Mouse (Mus musculus) cerebellum, adult 18-20 months (tissue): ENCODE data around the gene 4930433I11Rik.
"Not testable (repeated sequence)": the region's sequence is repeated elsewhere in the genome, so short reads cannot be mapped to it uniquely, and the experiment has no call there.

ENCODE experiments used
- DNase-seq, 2 experiments: peaks; one replicate each; pipeline ENCODE4 v3.0.0; 2021

The 4930433I11Rik gene

DNA sequence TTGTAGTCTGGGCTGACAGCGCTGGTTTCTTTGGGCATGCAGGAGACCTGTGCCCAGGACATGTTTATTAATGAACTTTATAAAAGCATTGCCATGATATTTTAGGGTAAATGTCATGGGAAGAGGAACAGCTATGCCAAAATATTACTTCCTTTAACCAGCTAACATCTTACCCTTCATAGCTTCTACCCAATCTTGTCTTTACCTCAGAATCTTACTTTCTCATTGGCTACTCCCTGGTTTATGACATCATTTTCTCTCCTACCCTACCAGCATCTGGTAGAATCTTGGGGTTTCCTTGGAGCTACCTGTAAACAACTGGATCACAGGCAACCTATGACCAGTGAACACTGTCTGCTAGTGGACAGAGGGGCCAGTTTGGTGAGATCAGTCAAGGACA is at the start of gene 4930433I11Rik:
4930433I11Rik (plus strand) TSS at position 301 of the 400 bp plus-strand sequence.
- DNase-seq, result no peak

DNA sequence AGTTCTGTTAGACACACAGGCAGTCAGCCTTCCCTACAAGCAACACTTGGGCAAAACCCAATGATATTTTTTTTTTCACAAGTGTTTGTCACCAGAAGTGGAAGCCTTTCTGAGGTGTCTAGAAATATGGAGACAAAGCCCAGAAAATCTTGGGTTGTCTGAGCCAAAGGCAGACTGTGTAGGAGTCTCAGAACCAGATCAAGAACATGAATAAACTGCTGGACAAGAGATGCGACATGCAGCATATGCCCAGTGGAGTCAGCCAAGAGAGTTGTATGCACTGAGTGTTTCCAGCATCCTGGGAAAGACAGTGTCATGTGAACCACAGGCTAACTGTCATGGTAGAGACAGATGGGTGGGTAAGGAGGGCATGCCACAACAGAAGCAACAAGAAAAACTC is 48.0 kb upstream of the 4930433I11Rik start:
- DNase-seq, result no peak

DNA sequence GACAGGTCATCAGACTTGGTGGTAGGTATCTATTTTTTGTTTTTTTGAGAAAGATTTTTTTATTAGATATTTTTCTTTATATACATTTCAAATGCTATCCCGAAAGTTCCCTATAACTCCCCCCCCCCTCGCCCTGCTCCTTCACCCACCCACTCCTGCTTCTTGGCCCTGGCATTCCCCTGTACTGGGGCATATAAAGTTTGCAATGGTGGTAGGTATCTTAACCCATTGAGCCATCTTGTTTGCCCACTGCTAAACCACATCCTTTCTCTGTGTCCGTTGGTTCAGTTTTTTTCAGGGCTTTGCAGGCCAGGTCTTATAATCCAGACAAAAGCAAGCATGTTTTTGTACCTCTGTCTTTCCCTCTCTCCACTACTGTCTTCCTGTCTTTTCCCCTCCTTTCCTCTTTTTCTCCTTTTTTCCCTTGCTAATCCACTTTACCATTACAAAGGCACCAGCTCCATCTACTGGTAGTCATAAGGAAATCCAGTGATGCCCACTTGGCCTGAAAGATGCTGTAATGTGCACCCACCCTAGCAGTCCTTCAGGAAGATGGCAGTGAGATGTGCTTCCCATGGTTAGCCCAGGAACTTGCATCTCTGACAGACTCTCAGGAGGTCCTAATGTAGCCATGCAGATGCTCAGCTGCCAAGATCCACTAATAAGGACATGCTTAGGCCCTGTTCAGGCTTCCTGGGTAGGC is 45.0 kb upstream of the 4930433I11Rik start:
- no peak for DNase-seq

DNA sequence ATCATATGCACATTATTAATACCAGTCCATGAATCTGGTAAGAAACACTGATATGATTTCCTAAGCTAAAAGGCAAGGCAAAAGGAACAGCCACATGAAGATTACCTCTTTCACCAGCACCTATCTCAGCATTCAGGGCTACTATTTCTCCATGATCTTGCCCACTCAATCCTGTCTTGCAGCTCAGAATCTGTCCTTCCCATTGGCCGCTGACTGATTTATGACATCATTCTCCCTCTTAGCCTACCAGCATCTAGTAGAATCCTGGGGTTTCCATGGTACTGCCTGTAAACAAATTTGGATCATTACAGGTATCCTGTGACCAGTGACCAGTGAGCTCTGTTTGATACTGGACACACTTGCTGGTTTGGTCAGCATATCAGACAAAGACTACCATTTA is 45.1 kb downstream of the 4930433I11Rik start, which contains the start of gene Gm4884:
Gm4884 (plus strand) TSS at position 301 of the 400 bp plus-strand sequence.
- DNase-seq, result not testable (repeated sequence)

DNA sequence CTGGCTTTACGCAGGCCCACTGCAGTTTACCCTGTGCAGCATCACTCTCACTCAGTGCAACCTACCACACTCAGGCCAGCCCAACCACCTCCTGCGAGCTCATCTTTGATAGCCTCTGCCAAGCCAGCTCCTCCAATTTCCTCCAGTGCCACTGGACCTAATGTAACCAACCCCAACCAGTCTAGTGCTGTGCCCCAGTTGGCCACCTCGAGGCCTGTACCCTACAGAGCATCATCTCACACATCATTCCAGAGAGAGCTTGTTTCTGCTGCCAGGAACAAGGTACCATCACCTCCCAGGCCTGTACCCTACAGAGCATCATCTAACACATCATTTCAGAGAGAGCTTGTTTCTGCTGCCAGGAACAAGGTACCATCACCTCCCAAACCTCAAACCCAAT is 56.7 kb downstream of the 4930433I11Rik start:
- not testable (repeated sequence) for DNase-seq
